Mouse (Mus musculus) cerebellum, adult 2 months (tissue): ENCODE results near the gene Med18.

ENCODE experiments used
- CTCF ChIP-seq: fragments of 200-500 bp; IDR thresholded peaks from 2 replicates; pipeline ENCODE4 v1.5.1; 2011; ENCODE audit warnings: low read depth, mild to moderate bottlenecking, control low read depth, low read length, moderate library complexity, borderline replicate concordance; ENCODE audit not compliant: insufficient read depth
- POLR2A ChIP-seq: fragments of 200-500 bp; IDR thresholded peaks from 2 replicates; pipeline ENCODE4 v1.6.1; 2011; ENCODE audit warnings: low read length, control low read depth, borderline replicate concordance; ENCODE audit not compliant: insufficient read depth

DNA sequence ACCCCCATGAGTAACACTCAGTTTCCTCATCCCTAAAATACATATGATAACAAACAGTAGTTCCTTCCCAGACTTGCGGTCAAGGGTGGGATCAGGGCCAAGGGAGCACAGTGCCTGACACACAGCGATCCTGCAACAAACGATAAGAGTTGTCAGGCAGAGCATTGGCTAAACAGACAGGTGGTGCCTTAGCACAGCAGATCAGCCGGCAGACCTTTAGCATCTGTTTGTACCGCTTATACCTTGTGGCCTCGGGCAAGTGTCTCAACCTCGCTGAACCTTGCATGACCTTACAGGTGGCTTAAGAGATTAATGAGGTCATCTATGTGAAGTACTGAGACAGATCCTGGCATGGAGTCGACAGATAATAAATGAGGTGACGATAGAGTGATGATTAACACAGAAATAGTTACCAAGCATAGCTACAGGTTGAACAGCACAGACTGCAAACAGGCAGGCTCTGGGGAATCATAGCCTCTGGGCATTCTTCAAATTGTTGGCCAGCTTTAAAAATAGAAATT lies 35.6 kb downstream of the Med18 start:
- no peak for TF ChIP-seq CTCF
- TF ChIP-seq POLR2A: no peak
